Mouse (Mus musculus) lung, postnatal 0 days (tissue): ENCODE results near the gene Shc3.

Experiments
- CTCF ChIP-seq: IDR thresholded peaks from 2 replicates; pipeline ENCODE4 v1.5.1; 2016; ENCODE audit warnings: antibody characterized with exemption, mild to moderate bottlenecking
- EP300 ChIP-seq: IDR thresholded peaks from 2 replicates; pipeline ENCODE4 v1.6.1; 2016; ENCODE audit warnings: antibody characterized with exemption, mild to moderate bottlenecking, control low read depth

GRCm38 (mm10) chr13:51567411-51567851 is 1.8 kb downstream of the Shc3 start:
- TF ChIP-seq CTCF: no peak
- no peak for TF ChIP-seq EP300
